Mouse (Mus musculus) Patski (cell line): ENCODE results near the gene Lbx1. TPM values are rescaled to one million over a fixed set of nuclear protein-coding genes. Genes with fewer than 3 reads are reported as not detected.
A peak's percentile ranks its signal among the peaks of the same experiment; 100 is the strongest.

Source experiments
- ATAC-seq: fragments of 100-300 bp; one replicate; pipeline ENCODE4 v1.8.0; 2021
- CTCF ChIA-PET: fragments of 350-600 bp; sonication (Branson Sonifier 250); formaldehyde crosslinking; loops from one replicate; lab custom pipeline; 2022; ENCODE audit warnings: inconsistent platforms; lab: Charles Lee
- POLR2A ChIA-PET: fragments of 350-600 bp; sonication (Branson Sonifier 250); formaldehyde crosslinking; loops from one replicate; lab custom pipeline; 2022; ENCODE audit warnings: antibody characterized with exemption, inconsistent platforms; lab: Charles Lee
- DNase-seq: peaks from one replicate; pipeline ENCODE4 v3.0.0-alpha.2; 2011; ENCODE audit warnings: low read depth, low spot score
- H3K27me3 ChIP-seq: fragments of 371-371 bp; one replicate; pipeline ENCODE4 v1.5.1; 2021
- CTCF ChIP-seq: fragments of 100-300 bp; IDR thresholded peaks from one replicate; pipeline ENCODE4 v1.5.1; 2021
- in situ Hi-C: fragments of 300-500 bp; cut with MboI; formaldehyde crosslinking; loops from 3 replicates; pipeline ENCODE4 v1.11.1; 2018; ENCODE audit warnings: low pct_unique_long_range_greater_than_20kb, mixed read lengths
- polyA plus RNA-seq: library from polyadenylated mRNA; unstranded; gene quantifications from one replicate; pipeline ENCODE4 v1.2.3, GENCODE M21; 2021

Gene Lbx1
- polyA plus RNA-seq, 1 experiment from 2014 or later: not detected

DNA sequence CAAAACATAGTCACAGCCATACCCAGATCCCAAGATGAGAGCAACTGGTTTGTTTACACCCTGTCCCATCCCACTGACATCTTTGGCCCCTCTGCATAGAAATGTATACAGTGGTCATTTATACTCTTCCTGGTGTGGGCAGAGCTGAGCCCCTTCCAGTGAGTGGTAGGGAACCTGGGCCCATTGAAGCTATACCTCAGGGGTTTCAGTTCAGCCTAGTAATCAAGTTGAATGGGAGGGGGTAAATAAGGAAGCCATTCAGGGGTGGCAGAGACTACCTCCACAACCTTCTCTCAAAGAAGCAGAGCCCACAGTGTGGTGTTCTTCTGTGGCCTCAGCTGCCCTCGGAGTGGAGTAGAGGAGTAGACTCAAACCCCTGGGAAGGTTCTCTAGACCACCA lies 7.9 kb downstream of the Lbx1 start:
- POLR2A ChIA-PET: interaction anchor here (1.1 kb wide), 1 partner anchor 205 kb away, joined by 3 read pairs; no protein-coding TSS in a partner anchor
- TF ChIP-seq CTCF: no peak
- in situ Hi-C loops: loop anchor here (10.0 kb wide), 1 partner anchor 517 kb away; the partner anchor contains the start of genes Fgf8 and Npm3

DNA sequence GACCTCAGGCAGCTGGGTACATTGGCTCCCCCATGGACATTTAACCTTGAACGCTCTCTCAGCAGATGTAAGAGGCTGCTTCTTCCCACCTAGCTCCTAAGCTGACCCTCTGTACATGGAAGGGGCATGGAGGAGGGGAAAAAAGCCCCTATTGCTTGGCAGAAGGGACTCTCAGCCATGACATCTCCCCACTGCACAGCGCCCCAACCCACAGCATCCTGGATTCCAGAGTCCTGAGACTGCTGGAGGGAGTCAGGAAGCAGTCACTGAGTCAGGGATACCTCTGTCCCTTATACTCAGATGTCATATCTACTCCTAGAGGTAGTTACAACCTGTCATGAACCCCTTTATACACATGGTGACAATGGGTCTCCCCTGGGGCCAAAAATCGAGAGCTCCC lies 8.6 kb downstream of the Lbx1 start:
- ATAC-seq (no peak), DNase-seq (no peak)
- in situ Hi-C loops: loop anchor here (10.0 kb wide), 1 partner anchor 518 kb away; the partner anchor contains the start of genes Fgf8 and Npm3
- ChIA-PET CTCF (interaction anchor here (1.3 kb wide), 1 partner anchor 40 kb away, joined by 3 read pairs; no protein-coding TSS in a partner anchor), POLR2A (interaction anchor here (1.1 kb wide), 1 partner anchor 205 kb away, joined by 3 read pairs; no protein-coding TSS in a partner anchor)
- TF ChIP-seq CTCF: no peak
- H3K27me3 ChIP-seq: peaks cover 88% of the 10 kb centered on the region

More for the DNA sequence above, 7.9 kb downstream of the Lbx1 start:
- peaks cover 88% of the 10 kb centered on the region for H3K27me3 ChIP-seq
- DNase-seq (no peak), ATAC-seq (no peak)
- CTCF ChIA-PET: interaction anchor here (0.9 to 1.3 kb wide), 2 partner anchors 39 to 318 kb away, joined by 3 read pairs; no protein-coding TSS in a partner anchor

GRCm38 (mm10) chr19:45226246-45226645 lies 9.4 kb downstream of the Lbx1 start:
- peaks cover 88% of the 10 kb centered on the region for H3K27me3 ChIP-seq
- in situ Hi-C loops: loop anchor here (10.0 kb wide), 1 partner anchor 519 kb away; the partner anchor contains the start of genes Fgf8 and Npm3
- DNase-seq (no peak), ATAC-seq (no peak)
- ChIA-PET CTCF (no interaction called here), POLR2A (no interaction called here)
- TF ChIP-seq CTCF: no peak

DNA sequence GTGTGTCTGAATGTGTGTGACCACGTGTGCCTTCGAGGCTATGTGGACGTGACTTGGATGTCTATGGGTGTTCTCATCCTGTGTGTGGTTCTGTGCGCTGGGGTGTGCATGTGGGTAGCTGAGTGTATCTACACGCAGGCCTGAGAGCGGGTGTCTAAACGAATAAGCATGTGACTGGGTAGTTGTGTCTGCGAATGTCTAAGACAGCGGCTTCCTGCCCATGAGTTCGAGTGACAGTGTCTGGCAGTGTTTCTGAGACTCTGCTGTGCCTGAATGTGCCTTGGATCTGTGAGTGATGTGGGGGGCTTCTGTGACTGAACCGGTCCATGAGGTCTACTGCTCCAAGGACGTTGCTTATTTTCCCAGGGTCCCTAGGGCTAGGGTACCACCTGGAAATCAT lies 10.5 kb downstream of the Lbx1 start:
- ChIA-PET POLR2A (no interaction called here), CTCF (no interaction called here)
- ATAC-seq (no peak), DNase-seq (no peak)
- in situ Hi-C loops: loop anchor here (10.0 kb wide), 1 partner anchor 520 kb away; the partner anchor contains the start of genes Fgf8 and Npm3
- no peak for TF ChIP-seq CTCF
- H3K27me3 ChIP-seq: peaks cover 82% of the 10 kb centered on the region

DNA sequence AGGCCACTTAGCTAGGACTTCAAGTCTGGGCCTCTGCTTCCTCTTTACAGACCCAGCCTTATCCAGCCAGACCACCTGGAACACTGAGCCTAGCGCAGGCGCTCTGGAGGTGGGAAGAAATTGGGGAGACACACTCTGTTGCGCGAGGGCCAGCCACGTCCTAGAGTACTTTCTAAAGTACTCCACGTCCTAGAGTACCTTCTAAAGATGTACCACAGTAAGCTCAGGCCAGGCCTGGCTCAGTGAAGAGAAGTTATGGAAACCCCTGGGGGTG lies 11.4 kb downstream of the Lbx1 start:
- DNase-seq: no peak
- in situ Hi-C loops: loop anchor here (5.0 to 10.0 kb wide), 2 partner anchors 213 to 521 kb away; partner anchors contain the start of genes Fgf8 and Npm3
- ATAC-seq: no peak
- no peak for TF ChIP-seq CTCF
- ChIA-PET POLR2A (no interaction called here), CTCF (no interaction called here)
- peaks cover 80% of the 10 kb centered on the region for H3K27me3 ChIP-seq

DNA sequence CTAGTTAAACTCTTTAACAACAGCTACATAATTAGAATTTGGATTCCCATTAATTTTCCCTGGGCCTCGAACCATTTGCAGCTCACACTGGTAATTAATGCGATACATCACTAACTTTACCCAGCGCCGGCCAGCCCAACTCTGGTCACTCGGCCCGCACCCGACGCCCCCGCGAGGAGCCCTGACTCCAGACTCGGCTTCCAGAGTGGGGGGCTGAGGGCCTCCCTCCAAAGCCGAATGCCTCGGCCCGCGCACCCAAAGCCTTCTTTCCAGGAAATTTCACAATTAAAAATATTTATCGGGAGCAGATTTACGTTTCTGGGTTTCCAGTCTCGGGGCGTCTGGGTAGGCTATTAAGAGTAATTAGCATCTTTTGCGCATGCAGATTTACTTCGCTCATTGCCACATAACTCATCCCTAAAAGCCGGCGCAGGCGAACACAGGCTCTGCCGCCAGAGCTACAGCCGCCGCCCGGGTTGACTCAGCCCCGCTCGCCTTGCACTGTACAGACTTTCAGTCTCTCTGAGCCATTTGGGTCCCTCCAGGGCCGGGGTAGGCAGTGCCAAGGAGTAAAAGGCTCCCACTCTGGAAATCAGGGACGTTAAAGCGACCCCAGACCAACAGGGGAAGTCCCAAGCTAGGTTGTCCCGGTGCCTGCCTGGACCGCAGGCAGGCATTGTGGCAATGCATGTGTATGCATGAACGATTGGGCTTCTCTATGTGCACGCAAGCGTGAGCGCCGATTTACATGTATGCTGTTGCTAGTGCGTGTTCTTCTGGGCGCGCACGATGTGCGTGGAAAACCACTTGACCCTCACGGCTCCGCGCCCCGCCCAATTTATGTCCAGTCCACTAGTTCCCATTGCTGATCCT lies 12.0 kb downstream of the Lbx1 start:
- CTCF ChIA-PET: no interaction called here
- ATAC-seq (no peak), DNase-seq (no peak)
- TF ChIP-seq CTCF: no peak
- POLR2A ChIA-PET: no interaction called here
- in situ Hi-C loops: loop anchor here (5.0 to 10.0 kb wide), 2 partner anchors 214 to 521 kb away; partner anchors contain the start of genes Fgf8 and Npm3
- H3K27me3 ChIP-seq: peaks cover 79% of the 10 kb centered on the region

DNA sequence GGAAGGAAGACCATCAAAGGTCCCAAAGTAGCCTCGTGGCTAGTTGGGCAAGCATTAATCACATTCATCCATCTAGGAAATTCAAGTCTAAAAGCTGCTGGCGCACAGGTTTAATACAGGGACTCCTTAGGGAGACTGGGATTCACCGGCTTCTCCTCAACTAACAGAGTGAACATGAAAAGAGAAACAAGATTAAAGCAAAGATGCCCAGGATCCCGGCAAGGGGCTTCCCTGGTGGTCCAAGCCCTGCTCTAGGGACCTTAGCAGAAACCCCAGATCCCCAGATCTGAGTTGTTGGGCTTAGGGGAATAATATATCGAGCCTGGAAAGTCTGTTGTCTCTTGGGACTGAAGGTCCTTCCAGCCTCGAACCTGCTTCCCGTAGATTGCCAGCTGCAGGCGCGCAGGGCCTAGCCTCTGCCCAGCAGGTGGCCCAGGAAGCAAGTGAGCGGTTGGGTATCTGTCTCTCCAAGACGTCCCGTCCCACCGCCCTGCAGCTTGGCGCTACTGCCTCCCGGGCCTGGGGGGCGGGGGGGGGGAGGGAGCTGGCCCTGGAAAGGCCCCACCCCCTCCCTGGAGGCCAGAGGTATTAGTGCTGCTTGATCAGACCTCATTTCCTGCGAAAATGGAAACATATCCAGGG lies 13.3 kb downstream of the Lbx1 start:
- ATAC-seq (no peak), DNase-seq (no peak)
- in situ Hi-C loops: loop anchor here (5.0 to 10.0 kb wide), 2 partner anchors 215 to 523 kb away; partner anchors contain the start of genes Fgf8 and Npm3
- POLR2A ChIA-PET: no interaction called here
- no peak for TF ChIP-seq CTCF
- CTCF ChIA-PET: interaction anchor here (1.2 to 2.9 kb wide), 4 partner anchors 45 to 329 kb away, joined by 3 to 36 read pairs (median 6); no protein-coding TSS in a partner anchor
- H3K27me3 ChIP-seq: peaks cover 78% of the 10 kb centered on the region

- no peak for ATAC-seq
- CTCF ChIA-PET: interaction anchor here (0.7 to 2.9 kb wide), 13 partner anchors 9 to 333 kb away, joined by 3 to 36 read pairs (median 3); no protein-coding TSS in a partner anchor
These were observed 14.2 kb downstream of the Lbx1 start for GRCm38 (mm10) chr19:45221458-45221783.

DNA sequence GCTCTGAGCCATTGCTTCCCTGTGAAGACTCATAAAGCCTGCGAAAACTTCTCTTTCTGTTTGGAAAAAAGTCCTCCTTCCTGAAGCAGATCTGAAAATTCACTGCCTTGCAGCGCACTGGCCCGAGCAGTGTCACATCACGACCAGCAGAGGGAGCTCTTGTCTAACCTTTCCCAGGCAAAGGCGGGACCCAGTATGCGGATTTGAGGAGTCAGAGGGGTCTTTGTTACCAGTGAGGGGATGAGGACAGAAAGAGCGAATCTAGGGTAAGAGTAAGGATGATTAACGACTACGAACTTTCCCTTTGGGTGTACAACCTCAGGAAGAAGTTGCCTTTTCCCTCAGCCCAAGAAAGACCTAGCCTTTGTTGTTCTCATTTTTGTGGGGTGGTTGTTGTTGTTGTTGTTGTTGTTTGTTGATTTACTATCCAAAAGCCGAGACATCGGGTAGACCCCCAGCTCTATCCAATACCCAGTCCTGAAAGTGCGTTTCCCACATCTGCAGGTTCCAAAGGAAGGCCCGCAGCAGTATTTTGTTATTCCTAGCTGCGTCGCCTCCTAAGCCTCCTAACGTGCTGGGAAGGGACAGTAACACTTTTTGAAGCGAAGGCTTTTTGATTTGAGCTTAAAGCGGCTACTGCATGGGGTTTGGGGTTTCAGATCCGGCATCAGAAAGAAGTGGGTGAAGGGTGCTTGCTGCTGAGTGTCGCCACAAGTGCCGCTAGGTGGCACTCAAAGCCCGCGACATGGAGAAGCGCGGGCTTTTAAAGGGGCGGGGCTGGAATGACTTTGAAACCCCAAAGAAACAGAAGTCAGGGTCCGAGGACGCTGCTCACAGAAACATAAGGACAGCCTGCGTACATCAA lies 14.8 kb downstream of the Lbx1 start:
- no peak for ATAC-seq
- ChIA-PET POLR2A (no interaction called here), CTCF (interaction anchor here (0.7 to 2.9 kb wide), 27 partner anchors 9 to 353 kb away, joined by 3 to 36 read pairs (median 4); no protein-coding TSS in a partner anchor)
- DNase-seq: peak; percentile 19
- H3K27me3 ChIP-seq: peaks cover 64% of the 10 kb centered on the region
- in situ Hi-C loops: loop anchor here (5.0 to 10.0 kb wide), 2 partner anchors 216 to 524 kb away; partner anchors contain the start of genes Fgf8 and Npm3
- peak; percentile 98 for TF ChIP-seq CTCF

More at GRCm38 (mm10) chr19:45221458-45221783, 14.2 kb downstream of the Lbx1 start:
- no peak for TF ChIP-seq CTCF
- DNase-seq: no peak
- peaks cover 70% of the 10 kb centered on the region for H3K27me3 ChIP-seq
- in situ Hi-C loops: loop anchor here (5.0 to 10.0 kb wide), 2 partner anchors 216 to 523 kb away; partner anchors contain the start of genes Fgf8 and Npm3
- POLR2A ChIA-PET: no interaction called here
